Mouse (Mus musculus) heart, embryonic 14.5 days (tissue): ENCODE measurements around the gene Palld. TPM values are rescaled to one million over a fixed set of nuclear protein-coding genes. Genes with fewer than 3 reads are reported as not detected.

Source experiments
- ATAC-seq: fragments of 200-750 bp; cut with Nextera tagmentation; 2 replicates; pipeline ENCODE4 v1.8.0; 2017; ENCODE audit warnings: low read depth, moderate TSS enrichment; ENCODE audit not compliant: insufficient number of reproducible peaks, insufficient read depth, low FRiP score
- H3K27ac ChIP-seq, 2 experiments: fragments of 200-500 bp in 1 of 2; fragments of 300-500 bp in 1 of 2; sonication (generic) in 1 of 2; replicated peaks in 1 of 2; 2 replicates each; pipeline ENCODE4 v1.5.1; 2012 to 2014; ENCODE audit warnings: low read depth in 2 of 2, low read length in 2 of 2, control low read depth in 1 of 2, mild to moderate bottlenecking in 1 of 2, mixed read lengths in 1 of 2; ENCODE audit not compliant: control insufficient read depth in 1 of 2, insufficient read depth in 1 of 2
- H3K27me3 ChIP-seq: fragments of 300-500 bp; sonication (generic); 2 replicates; pipeline ENCODE4 v1.6.1; 2014; ENCODE audit warnings: mild to moderate bottlenecking, low read length, control low read depth; ENCODE audit not compliant: control insufficient read depth, insufficient read depth
- H3K36me3 ChIP-seq: fragments of 300-500 bp; sonication (generic); 2 replicates; pipeline ENCODE4 v1.6.1; 2014; ENCODE audit warnings: mild to moderate bottlenecking, control low read depth, low read length, mixed read lengths; ENCODE audit not compliant: control insufficient read depth, insufficient read depth
- H3K4me1 ChIP-seq, 2 experiments: fragments of 200-500 bp in 1 of 2; fragments of 300-500 bp in 1 of 2; sonication (generic) in 1 of 2; 2 replicates each; pipeline ENCODE4 v1.6.1; 2012 to 2014; ENCODE audit warnings: low read length in 2 of 2, control low read depth in 1 of 2, mixed read lengths in 1 of 2; ENCODE audit not compliant: control insufficient read depth in 2 of 2, insufficient read depth in 2 of 2
- H3K4me2 ChIP-seq: fragments of 300-500 bp; sonication (generic); 2 replicates; pipeline ENCODE4 v1.6.1; 2014; ENCODE audit warnings: mild to moderate bottlenecking, low read length
- H3K4me3 ChIP-seq, 2 experiments: fragments of 200-500 bp in 1 of 2; fragments of 300-500 bp in 1 of 2; sonication (generic) in 1 of 2; 2 replicates each; pipeline ENCODE4 v1.5.1; 2012 to 2014; ENCODE audit warnings: low read length in 2 of 2, mild to moderate bottlenecking in 2 of 2, control low read depth in 1 of 2, low read depth in 1 of 2, moderate library complexity in 1 of 2; ENCODE audit not compliant: control insufficient read depth in 1 of 2, insufficient read depth in 1 of 2
- H3K9ac ChIP-seq: fragments of 300-500 bp; sonication (generic); 2 replicates; pipeline ENCODE4 v1.6.1; 2014; ENCODE audit warnings: mild to moderate bottlenecking, low read length
- H3K9me3 ChIP-seq: fragments of 300-500 bp; sonication (generic); 2 replicates; pipeline ENCODE4 v1.6.1; 2016; ENCODE audit warnings: low read length, control low read depth; ENCODE audit not compliant: control insufficient read depth
- WGBS: fragments of 180-500 bp; shearing (Covaris S2); extraction: QIAGEN DNeasy Blood & Tissue Kit; methylation state at CpG from one replicate; pipeline ENCODE4 v1.1.7; 2014; 5-methylcytosine and 5-hydroxymethylcytosine counted together
- polyA plus RNA-seq: library from polyadenylated mRNA; unstranded; fragments of >200 nt; fragmentation: Nextera tagmentation; extraction: Ambion mirVana; gene quantifications from 2 replicates; pipeline ENCODE4 v1.2.1, GENCODE M21; 2014

The Palld gene
- polyA plus RNA-seq, 1 experiment from 2014 or later, result 187 TPM

DNA sequence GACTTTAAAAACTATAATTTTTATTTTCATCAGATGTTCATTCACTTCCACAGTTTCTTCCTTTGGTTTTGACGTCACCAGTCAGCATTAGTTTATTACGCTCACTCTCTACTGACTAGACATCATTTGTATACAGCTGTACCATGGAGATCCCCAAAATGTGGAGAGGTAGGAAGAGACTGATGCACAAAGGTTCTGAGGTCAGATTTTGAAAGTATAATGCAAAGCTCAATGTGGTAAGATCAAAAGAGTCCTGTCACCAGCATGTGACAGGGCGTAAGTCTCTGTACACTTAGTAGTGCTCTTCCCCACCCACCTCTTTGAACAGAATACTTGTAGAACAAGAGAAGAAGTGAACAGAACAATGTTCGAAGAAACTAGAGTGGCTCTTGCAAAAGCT, 339.9 kb downstream of the Palld start:
- ATAC-seq, result no peak
- H3K27ac ChIP-seq, result no peak overlapping the region
- no peak overlapping the region for H3K4me2 ChIP-seq
- H3K4me1 ChIP-seq, result peaks cover 11 to 30% of the 10 kb centered on the region in 2 experiments
- WGBS, result 91% methylated on average over 4 of the region's 4 CpGs
- no peak overlapping the region for H3K4me3 ChIP-seq
- H3K9me3 ChIP-seq, result no peaks in the 10 kb centered on the region
- H3K36me3 ChIP-seq, result peaks cover 11% of the 10 kb centered on the region
- H3K9ac ChIP-seq, result no peak overlapping the region
- no peaks in the 10 kb centered on the region for H3K27me3 ChIP-seq

- no peaks in the 10 kb centered on the region for H3K9me3 ChIP-seq
- no peak overlapping the region for H3K27ac ChIP-seq
These were observed 341.3 kb downstream of the Palld start for GRCm38 (mm10) chr8:61561220-61561619.

GRCm38 (mm10) chr8:61559979-61560378, 342.5 kb downstream of the Palld start:
- 94% methylated on average over 4 of the region's 4 CpGs for WGBS
- Histone ChIP-seq H3K9me3 (no peaks in the 10 kb centered on the region), H3K4me2 (no peak overlapping the region), H3K4me3 (no peak overlapping the region), H3K36me3 (peaks cover 9% of the 10 kb centered on the region), H3K9ac (no peak overlapping the region), H3K27ac (peak overlapping the region in 1 of 2 experiments; percentile 25; a peak in 3 of 4 replicates), H3K4me1 (peaks cover 11 to 43% of the 10 kb centered on the region in 2 experiments), H3K27me3 (no peaks in the 10 kb centered on the region)
- ATAC-seq, result no peak

More at GRCm38 (mm10) chr8:61561220-61561619, 341.3 kb downstream of the Palld start:
- no peak for ATAC-seq
- no peaks in the 10 kb centered on the region for H3K27me3 ChIP-seq
- no peak overlapping the region for H3K9ac ChIP-seq
- no peak overlapping the region for H3K4me2 ChIP-seq
- 89% methylated on average over 5 of the region's 5 CpGs for WGBS
- H3K4me3 ChIP-seq, result no peak overlapping the region
- peaks cover 11 to 39% of the 10 kb centered on the region in 2 experiments for H3K4me1 ChIP-seq
- H3K36me3 ChIP-seq, result peaks cover 9% of the 10 kb centered on the region

- H3K9ac ChIP-seq, result no peak overlapping the region
- 62% methylated on average over 5 of the region's 5 CpGs for WGBS
- no peak; the same call in 1 of the 2 replicates for ATAC-seq
These were observed 343.0 kb downstream of the Palld start for GRCm38 (mm10) chr8:61559450-61559849.

DNA sequence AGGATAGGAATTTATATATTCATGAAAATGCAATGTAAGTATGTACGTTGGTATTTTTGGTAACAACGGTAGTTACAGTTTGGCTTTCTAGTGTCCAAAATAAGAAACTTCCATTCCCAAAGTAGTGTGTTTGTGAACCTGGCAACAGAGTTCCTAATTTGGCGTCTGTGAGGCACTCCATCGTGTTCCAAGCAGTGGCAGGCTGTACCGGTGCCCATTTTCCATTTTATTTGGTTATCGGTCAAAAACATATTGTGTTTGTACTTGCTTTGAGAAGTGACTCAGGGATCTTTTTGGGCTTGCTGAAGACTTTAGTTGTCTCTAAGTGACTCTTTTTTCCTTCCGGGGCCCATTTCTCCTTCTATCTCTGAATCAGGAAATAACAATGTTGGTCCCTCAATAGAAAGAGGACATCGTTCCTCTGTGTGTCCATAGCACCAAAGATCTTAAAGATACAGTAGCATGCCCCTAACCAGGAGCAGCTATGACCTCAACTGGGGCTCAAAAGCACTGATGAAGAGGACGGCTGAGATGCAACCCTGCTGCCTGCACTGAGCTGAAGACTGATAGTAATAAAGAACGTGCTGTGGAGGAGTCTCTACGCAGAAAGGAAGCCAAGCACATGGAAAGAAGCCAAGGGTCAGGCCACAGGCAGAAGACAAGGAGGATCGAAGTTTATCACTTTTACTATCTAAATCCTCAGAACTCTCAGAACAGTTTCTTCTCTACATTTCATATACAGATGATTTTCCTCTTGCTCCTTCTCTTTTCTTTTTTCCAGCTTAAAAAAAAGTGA, 344.2 kb downstream of the Palld start:
- Histone ChIP-seq H3K9me3 (no peaks in the 10 kb centered on the region), H3K36me3 (peaks cover 8% of the 10 kb centered on the region), H3K4me2 (no peak overlapping the region), H3K27me3 (no peaks in the 10 kb centered on the region), H3K9ac (no peak overlapping the region), H3K27ac (no peak overlapping the region), H3K4me1 (peaks cover 9 to 41% of the 10 kb centered on the region in 2 experiments), H3K4me3 (no peak overlapping the region)
- 65% methylated on average over 12 of the region's 12 CpGs for WGBS
- ATAC-seq, result no peak

More at GRCm38 (mm10) chr8:61559450-61559849, 343.0 kb downstream of the Palld start:
- H3K4me2 ChIP-seq, result no peak overlapping the region
- H3K27me3 ChIP-seq, result no peaks in the 10 kb centered on the region
- peaks cover 9 to 45% of the 10 kb centered on the region in 2 experiments for H3K4me1 ChIP-seq
- H3K36me3 ChIP-seq, result peaks cover 7% of the 10 kb centered on the region
- H3K9me3 ChIP-seq, result no peaks in the 10 kb centered on the region
- H3K27ac ChIP-seq, result peak overlapping the region in 1 of 2 experiments; percentile 25; a peak in 3 of 4 replicates
- no peak overlapping the region for H3K4me3 ChIP-seq

- Histone ChIP-seq H3K4me3 (no peak overlapping the region), H3K27me3 (no peaks in the 10 kb centered on the region), H3K4me2 (no peak overlapping the region), H3K27ac (no peak overlapping the region), H3K9ac (no peak overlapping the region), H3K4me1 (peaks cover 12 to 41% of the 10 kb centered on the region in 2 experiments), H3K9me3 (no peaks in the 10 kb centered on the region), H3K36me3 (peaks cover 8% of the 10 kb centered on the region)
- ATAC-seq, result no peak
These were observed 345.5 kb downstream of the Palld start for GRCm38 (mm10) chr8:61557036-61557435.

DNA sequence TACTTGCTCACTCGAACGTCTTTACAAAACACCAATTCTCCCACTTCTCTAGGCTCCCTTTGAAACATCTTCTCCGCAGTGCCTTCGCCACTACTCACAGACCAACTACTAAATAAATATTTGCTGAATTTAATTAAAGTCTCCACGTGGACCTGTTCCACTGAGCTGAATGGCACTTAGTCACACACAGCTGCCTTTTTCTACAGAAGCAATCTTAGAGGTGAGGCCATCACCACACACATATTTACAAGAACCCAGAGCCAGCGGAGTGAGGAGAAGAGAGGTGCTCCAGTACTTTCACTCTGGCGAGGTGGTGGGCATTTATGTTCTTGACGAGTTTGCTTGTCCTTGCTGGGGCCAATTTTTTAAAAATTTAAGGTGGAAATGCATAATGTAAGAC, 346.3 kb downstream of the Palld start:
- WGBS, result 83% methylated on average over 8 of the region's 8 CpGs
- H3K9ac ChIP-seq, result no peak overlapping the region

More for the DNA sequence above, 346.3 kb downstream of the Palld start:
- ATAC-seq, result no peak
- no peaks in the 10 kb centered on the region for H3K9me3 ChIP-seq
- no peaks in the 10 kb centered on the region for H3K27me3 ChIP-seq
- no peak overlapping the region for H3K4me2 ChIP-seq
- peaks cover 12 to 41% of the 10 kb centered on the region in 2 experiments for H3K4me1 ChIP-seq
- peaks cover 7% of the 10 kb centered on the region for H3K36me3 ChIP-seq
- no peak overlapping the region for H3K27ac ChIP-seq
- H3K4me3 ChIP-seq, result no peak overlapping the region
